Mouse (Mus musculus): Measurements from ENCODE around the gene Agbl4.

GRCm38 (mm10) chr4:111516136-111516535 lies 1118.7 kb downstream of the Agbl4 start:
- TF ChIP-seq CTCF (IDR thresholded peaks at IDR 0.05; ENCODE audit: low read depth, low read length) = no peak
- TF ChIP-seq POLR2A (IDR thresholded peaks at IDR 0.05; ENCODE audit: extremely low read depth, insufficient read depth, low read length) = no peak

Data from liver, adult 2 months (tissue).